Mouse (Mus musculus) adrenal gland, postnatal 14 days (tissue): ENCODE results near the gene Olfr48. TPM values are rescaled to one million over a fixed set of nuclear protein-coding genes. Genes with fewer than 3 reads are reported as not detected.

ENCODE experiments used
- DNase-seq: peaks from one replicate; pipeline ENCODE4 v3.0.0; 2021; ENCODE audit warnings: mixed read lengths
- long read RNA-seq, 2 experiments: library from polyadenylated mRNA; stranded (forward); transcript quantifications; one replicate each; pipeline ENCODE4 v2.0.0; 2021
- total RNA-seq: library from RNA; stranded (reverse); gene quantifications from 2 replicates; pipeline ENCODE4 v1.2.3, GENCODE M21; 2021

Olfr48 gene
- total RNA-seq, result not detected in 2 replicates
- long read RNA-seq, experiment 1, result 0 reads
- long read RNA-seq, experiment 2, result 0 reads

- no peak for DNase-seq
These were observed at the start of gene Olfr48 for GRCm38 (mm10) chr2:89848105-89848504. Olfr48 (minus strand) TSS chr2:89848205.

GRCm38 (mm10) chr2:89878137-89878536 lies 30.1 kb upstream of the Olfr48 start, which contains the start of gene Olfr1257:
Olfr1257 (plus strand) TSS chr2:89878437.
- no peak for DNase-seq

GRCm38 (mm10) chr2:89849230-89849629 lies 1.2 kb upstream of the Olfr48 start:
- DNase-seq, result no peak

- DNase-seq, result no peak
These were observed 6.5 kb downstream of the Olfr48 start, which contains the start of gene Olfr1256 for GRCm38 (mm10) chr2:89841455-89841854. Olfr1256 (minus strand) TSS chr2:89841555.

- no peak for DNase-seq
These were observed 27.8 kb downstream of the Olfr48 start for GRCm38 (mm10) chr2:89820216-89820615.

GRCm38 (mm10) chr2:89811751-89812150 lies 36.3 kb downstream of the Olfr48 start, which contains the start of gene Olfr1255:
Olfr1255 (plus strand) TSS chr2:89812051.
- DNase-seq, result no peak

GRCm38 (mm10) chr2:89810751-89811150 lies 37.3 kb downstream of the Olfr48 start:
- DNase-seq, result no peak

- DNase-seq, result no peak
These were observed 48.4 kb downstream of the Olfr48 start for GRCm38 (mm10) chr2:89799583-89799982.

- no peak for DNase-seq
These were observed 54.5 kb downstream of the Olfr48 start, which contains the start of gene Olfr1254 for GRCm38 (mm10) chr2:89793519-89793918. Olfr1254 (minus strand) TSS chr2:89793619.

Other genes with a start within 250 kb of the Olfr48 start
- gene Olfr1247, start 234.1 kb downstream of the Olfr48 start, total RNA-seq, result not detected in 2 replicates
- not detected in 2 replicates for gene Olfr1248, start 230.0 kb downstream of the Olfr48 start, total RNA-seq
- gene Olfr1249, start 213.2 kb downstream of the Olfr48 start, total RNA-seq, result not detected in 2 replicates
- gene Olfr1250, start 186.7 kb downstream of the Olfr48 start, total RNA-seq, result not detected in 2 replicates
- gene Olfr1251, start 176.3 kb downstream of the Olfr48 start, total RNA-seq, result not detected in 2 replicates
- not detected in 2 replicates for gene Olfr1252, start 123.2 kb downstream of the Olfr48 start, total RNA-seq
- gene Olfr1253, start 91.1 kb downstream of the Olfr48 start, total RNA-seq, result not detected in 2 replicates
- not detected in 2 replicates for gene Olfr1254, start 54.6 kb downstream of the Olfr48 start, total RNA-seq
- not detected in 2 replicates for gene Olfr1255, start 36.2 kb downstream of the Olfr48 start, total RNA-seq
- not detected in 2 replicates for gene Olfr1256, start 6.7 kb downstream of the Olfr48 start, total RNA-seq
- gene Olfr1257, start 30.2 kb upstream of the Olfr48 start, total RNA-seq, result not detected in 2 replicates
- gene Olfr1258, start 79.1 kb upstream of the Olfr48 start, total RNA-seq, result not detected in 2 replicates
- not detected in 2 replicates for gene Olfr1259, start 100.5 kb upstream of the Olfr48 start, total RNA-seq
- gene Olfr1260, start 126.1 kb upstream of the Olfr48 start, total RNA-seq, result not detected in 2 replicates
- gene Olfr1261, start 143.0 kb upstream of the Olfr48 start, total RNA-seq, result not detected in 2 replicates
- not detected in 2 replicates for gene Olfr1262, start 151.9 kb upstream of the Olfr48 start, total RNA-seq
- not detected in 2 replicates for gene Olfr1263, start 163.9 kb upstream of the Olfr48 start, total RNA-seq
- gene Olfr1264, start 177.4 kb upstream of the Olfr48 start, total RNA-seq, result not detected in 2 replicates
- gene Olfr1265, start 187.1 kb upstream of the Olfr48 start, total RNA-seq, result not detected in 2 replicates
- gene Olfr140, start 215.4 kb upstream of the Olfr48 start, total RNA-seq, result not detected in 2 replicates